Mouse (Mus musculus) hindbrain, embryonic 15.5 days (tissue): Measurements from ENCODE around the gene Prdm16. TPM values are rescaled to one million over a fixed set of nuclear protein-coding genes. Genes with fewer than 3 reads are reported as not detected.
A peak's percentile ranks its signal among the peaks of the same experiment; 100 is the strongest.

Experiments
- ATAC-seq: fragments of 200-750 bp; cut with Nextera tagmentation; 2 replicates; pipeline ENCODE4 v1.8.0; 2017; ENCODE audit warnings: low read depth, moderate number of reproducible peaks, moderate TSS enrichment; ENCODE audit not compliant: low FRiP score
- H3K27ac ChIP-seq: fragments of 300-500 bp; sonication (generic); replicated peaks from 2 replicates; pipeline ENCODE4 v1.5.1; 2015; ENCODE audit warnings: mild to moderate bottlenecking, inconsistent platforms
- H3K27me3 ChIP-seq: fragments of 300-500 bp; sonication (generic); 2 replicates; pipeline ENCODE4 v1.6.1; 2015; ENCODE audit warnings: control low read depth, inconsistent platforms
- H3K36me3 ChIP-seq: fragments of 300-500 bp; sonication (generic); 2 replicates; pipeline ENCODE4 v1.6.1; 2015; ENCODE audit warnings: control low read depth, inconsistent platforms
- H3K4me1 ChIP-seq: fragments of 300-500 bp; sonication (generic); replicated peaks from 2 replicates; pipeline ENCODE4 v1.6.1; 2015; ENCODE audit warnings: control low read depth, inconsistent platforms
- H3K4me2 ChIP-seq: fragments of 300-500 bp; sonication (generic); 2 replicates; pipeline ENCODE4 v1.6.1; 2015; ENCODE audit warnings: moderate library complexity, mild to moderate bottlenecking, inconsistent platforms
- H3K4me3 ChIP-seq: fragments of 300-500 bp; sonication (generic); 2 replicates; pipeline ENCODE4 v1.5.1; 2015; ENCODE audit warnings: mild to moderate bottlenecking, inconsistent platforms
- H3K9ac ChIP-seq: fragments of 300-500 bp; sonication (generic); 2 replicates; pipeline ENCODE4 v1.6.1; 2015; ENCODE audit warnings: inconsistent platforms
- H3K9me3 ChIP-seq: fragments of 300-500 bp; sonication (generic); 2 replicates; pipeline ENCODE4 v1.6.1; 2016; ENCODE audit warnings: control low read depth, inconsistent platforms
- WGBS: fragments of 180-500 bp; shearing (Covaris S2); methylation state at CpG from one replicate; pipeline ENCODE4 v1.1.7; 2015; 5-methylcytosine and 5-hydroxymethylcytosine counted together
- polyA plus RNA-seq: library from polyadenylated mRNA; unstranded; fragments of >200 nt; fragmentation: Nextera tagmentation; extraction: Ambion mirVana; gene quantifications from 2 replicates; pipeline ENCODE4 v1.2.1, GENCODE M21; 2015

The Prdm16 gene
- polyA plus RNA-seq, 1 experiment from 2014 or later, result 16.2 TPM

- no peak for ATAC-seq
- Histone ChIP-seq H3K27me3 (peaks cover 13% of the 10 kb centered on the region; the same call in 1 of the 2 replicates), H3K4me2 (no peak overlapping the region), H3K9me3 (no peaks in the 10 kb centered on the region), H3K36me3 (no peaks in the 10 kb centered on the region), H3K27ac (no peak overlapping the region), H3K9ac (no peak overlapping the region), H3K4me1 (peaks cover 16% of the 10 kb centered on the region), H3K4me3 (no peak overlapping the region)
- 82% methylated on average over 17 of the region's 17 CpGs for WGBS
Measured at GRCm38 (mm10) chr4:154420749-154421148, 215.9 kb downstream of the Prdm16 start.

GRCm38 (mm10) chr4:154419766-154420165 lies 216.9 kb downstream of the Prdm16 start:
- WGBS, result 58% methylated on average over 4 of the region's 4 CpGs
- ATAC-seq, result no peak
- no peaks in the 10 kb centered on the region for H3K9me3 ChIP-seq

GRCm38 (mm10) chr4:154418993-154419392 lies 217.7 kb downstream of the Prdm16 start:
- WGBS, result 28% methylated on average over 2 of the region's 2 CpGs
- no peaks in the 10 kb centered on the region for H3K9me3 ChIP-seq
- ATAC-seq, result no peak
- no peak overlapping the region for H3K9ac ChIP-seq
- H3K4me2 ChIP-seq, result no peak overlapping the region
- no peak overlapping the region for H3K4me3 ChIP-seq
- peaks cover 7% of the 10 kb centered on the region; the same call in 1 of the 2 replicates for H3K4me1 ChIP-seq
- H3K36me3 ChIP-seq, result no peaks in the 10 kb centered on the region
- H3K27ac ChIP-seq, result no peak overlapping the region
- peaks cover 11% of the 10 kb centered on the region; the same call in 1 of the 2 replicates for H3K27me3 ChIP-seq

More at GRCm38 (mm10) chr4:154419766-154420165, 216.9 kb downstream of the Prdm16 start:
- Histone ChIP-seq H3K4me3 (no peak overlapping the region), H3K4me2 (no peak overlapping the region), H3K27ac (no peak overlapping the region), H3K4me1 (peaks cover 11% of the 10 kb centered on the region), H3K36me3 (no peaks in the 10 kb centered on the region), H3K27me3 (peaks cover 13% of the 10 kb centered on the region; the same call in 1 of the 2 replicates), H3K9ac (no peak overlapping the region)

- no peak overlapping the region for H3K27ac ChIP-seq
- WGBS, result 82% methylated on average over 4 of the region's 4 CpGs
- ATAC-seq, result no peak
Measured at GRCm38 (mm10) chr4:154418327-154418744, 218.3 kb downstream of the Prdm16 start.

GRCm38 (mm10) chr4:154416728-154417127 lies 219.9 kb downstream of the Prdm16 start:
- no peak for ATAC-seq
- WGBS, result 73% methylated on average over 6 of the region's 6 CpGs
- Histone ChIP-seq H3K4me2 (no peak overlapping the region), H3K27ac (no peak overlapping the region), H3K9me3 (no peaks in the 10 kb centered on the region), H3K4me3 (no peak overlapping the region), H3K4me1 (no peaks in the 10 kb centered on the region), H3K9ac (no peak overlapping the region), H3K36me3 (no peaks in the 10 kb centered on the region), H3K27me3 (peaks cover 24% of the 10 kb centered on the region; the same call in 1 of the 2 replicates)

More at GRCm38 (mm10) chr4:154418327-154418744, 218.3 kb downstream of the Prdm16 start:
- H3K36me3 ChIP-seq, result no peaks in the 10 kb centered on the region
- H3K9me3 ChIP-seq, result no peaks in the 10 kb centered on the region
- no peak overlapping the region for H3K4me2 ChIP-seq
- no peak overlapping the region for H3K4me3 ChIP-seq
- peaks cover 15% of the 10 kb centered on the region; the same call in 1 of the 2 replicates for H3K27me3 ChIP-seq
- no peak overlapping the region for H3K9ac ChIP-seq
- H3K4me1 ChIP-seq, result peaks cover 7% of the 10 kb centered on the region; the same call in 1 of the 2 replicates

- peaks cover 14% of the 10 kb centered on the region for H3K4me1 ChIP-seq
- no peak overlapping the region for H3K4me2 ChIP-seq
- no peak overlapping the region for H3K27ac ChIP-seq
- no peak overlapping the region for H3K4me3 ChIP-seq
- H3K36me3 ChIP-seq, result no peaks in the 10 kb centered on the region
- H3K9ac ChIP-seq, result no peak overlapping the region
- H3K27me3 ChIP-seq, result peaks cover 34% of the 10 kb centered on the region; the same call in 1 of the 2 replicates
- WGBS, result 60% methylated on average over 4 of the region's 4 CpGs
- no peaks in the 10 kb centered on the region for H3K9me3 ChIP-seq
- ATAC-seq, result no peak
Measured at GRCm38 (mm10) chr4:154414885-154415284, 221.8 kb downstream of the Prdm16 start.

- no peak overlapping the region for H3K9ac ChIP-seq
- no peak overlapping the region for H3K27ac ChIP-seq
- H3K4me1 ChIP-seq, result peaks cover 27% of the 10 kb centered on the region
- H3K36me3 ChIP-seq, result no peaks in the 10 kb centered on the region
- H3K9me3 ChIP-seq, result no peaks in the 10 kb centered on the region
- ATAC-seq, result no peak
- no peak overlapping the region for H3K4me2 ChIP-seq
- no peak overlapping the region for H3K4me3 ChIP-seq
- H3K27me3 ChIP-seq, result peaks cover 43% of the 10 kb centered on the region; the same call in 1 of the 2 replicates
- WGBS, result 85% methylated on average over 8 of the region's 8 CpGs
Measured at GRCm38 (mm10) chr4:154410559-154410958, 226.1 kb downstream of the Prdm16 start.

- no peaks in the 10 kb centered on the region for H3K9me3 ChIP-seq
- peaks cover 27% of the 10 kb centered on the region for H3K4me1 ChIP-seq
- H3K27me3 ChIP-seq, result peaks cover 45% of the 10 kb centered on the region; the same call in 1 of the 2 replicates
- no peak overlapping the region for H3K9ac ChIP-seq
- peak; percentile 13; the same call in 1 of the 2 replicates for ATAC-seq
- H3K4me2 ChIP-seq, result peak overlapping the region; percentile 15; the same call in 1 of the 2 replicates
- H3K4me3 ChIP-seq, result no peak overlapping the region
- 72% methylated on average over 10 of the region's 10 CpGs for WGBS
- no peaks in the 10 kb centered on the region for H3K36me3 ChIP-seq
- H3K27ac ChIP-seq, result no peak overlapping the region
Measured at GRCm38 (mm10) chr4:154409841-154410240, 226.8 kb downstream of the Prdm16 start.

- H3K27me3 ChIP-seq, result peaks cover 44% of the 10 kb centered on the region; the same call in 1 of the 2 replicates
- ATAC-seq, result no peak
- H3K9ac ChIP-seq, result no peak overlapping the region
Measured at GRCm38 (mm10) chr4:154409237-154409721, 227.4 kb downstream of the Prdm16 start.

GRCm38 (mm10) chr4:154402948-154403347 lies 233.7 kb downstream of the Prdm16 start:
- Histone ChIP-seq H3K4me1 (peaks cover 29% of the 10 kb centered on the region), H3K4me3 (no peak overlapping the region), H3K9ac (no peak overlapping the region), H3K4me2 (no peak overlapping the region), H3K36me3 (no peaks in the 10 kb centered on the region), H3K27me3 (peaks cover 12% of the 10 kb centered on the region; the same call in 1 of the 2 replicates), H3K27ac (no peak overlapping the region), H3K9me3 (no peaks in the 10 kb centered on the region)
- 15% methylated on average over 4 of the region's 4 CpGs for WGBS
- ATAC-seq, result no peak

More at GRCm38 (mm10) chr4:154409237-154409721, 227.4 kb downstream of the Prdm16 start:
- Histone ChIP-seq H3K4me3 (no peak overlapping the region), H3K4me1 (peaks cover 27% of the 10 kb centered on the region), H3K36me3 (no peaks in the 10 kb centered on the region), H3K4me2 (peak overlapping the region; percentile 15; the same call in 1 of the 2 replicates), H3K27ac (no peak overlapping the region), H3K9me3 (no peaks in the 10 kb centered on the region)
- 41% methylated on average over 19 of the region's 19 CpGs for WGBS

GRCm38 (mm10) chr4:154401982-154402932 lies 234.4 kb downstream of the Prdm16 start:
- H3K27ac ChIP-seq, result no peak overlapping the region
- no peak overlapping the region for H3K4me2 ChIP-seq
- H3K9ac ChIP-seq, result no peak overlapping the region
- H3K9me3 ChIP-seq, result no peaks in the 10 kb centered on the region
- H3K4me3 ChIP-seq, result no peak overlapping the region
- no peak for ATAC-seq
- 50% methylated on average over 10 of the region's 10 CpGs for WGBS
- peaks cover 7% of the 10 kb centered on the region; the same call in 1 of the 2 replicates for H3K27me3 ChIP-seq
- H3K36me3 ChIP-seq, result no peaks in the 10 kb centered on the region
- peaks cover 29% of the 10 kb centered on the region for H3K4me1 ChIP-seq

- Histone ChIP-seq H3K9me3 (no peaks in the 10 kb centered on the region), H3K4me1 (peaks cover 29% of the 10 kb centered on the region), H3K4me3 (no peak overlapping the region), H3K27ac (no peak overlapping the region), H3K9ac (no peak overlapping the region), H3K4me2 (no peak overlapping the region), H3K27me3 (0 out of 2 replicates have a peak, but pooled peaks cover 4% of the 10 kb centered on the region), H3K36me3 (no peaks in the 10 kb centered on the region)
- WGBS, result 44% methylated on average over 5 of the region's 5 CpGs
- no peak for ATAC-seq
Measured at GRCm38 (mm10) chr4:154401379-154401778, 235.3 kb downstream of the Prdm16 start.
